Mouse (Mus musculus): ENCODE measurements around the gene Dcaf17. TPM values are rescaled to one million over a fixed set of nuclear protein-coding genes. Genes with fewer than 3 reads are reported as not detected.

Dcaf17 gene
- total RNA-seq (2012; rRNA removed), result 13.6 and 15.6 TPM in 2 replicates
- total RNA-seq (2014; rRNA removed), result 28.1 and 29.3 TPM in 2 replicates
- 20.9 and 22.7 TPM in 2 replicates for polyA plus RNA-seq (2012; ENCODE audit: insufficient read length, low read depth)

GRCm38 (mm10) chr2:71055300-71056114 is at the start of gene Dcaf17, which contains the start of gene Mettl8:
Gene Dcaf17, plus strand, starts transcription at chr2:71055328.
Gene Mettl8, minus strand, starts transcription at chr2:71055583.
- Histone ChIP-seq H3K36me3 (replicated peaks in 1 of 2; ENCODE audit: control insufficient read depth in 1 of 2, insufficient read depth in 1 of 2, low read length in 1 of 2) (peaks cover 10 to 25% of the 10 kb centered on the region in 2 experiments), H3K9ac (ENCODE audit: insufficient read depth, low read depth) (peak within 1 kb of the TSS; percentile 79), H3K27ac (ENCODE audit: insufficient read depth, low read depth) (peak within 1 kb of the TSS; percentile 77), H3K4me2 (ENCODE audit: insufficient read depth, low read depth, poor library complexity, severe bottlenecking) (peak within 1 kb of the TSS; percentile 88), H3K27me3 (replicated peaks) (no peaks in the 10 kb centered on the region), H3K4me1 (ENCODE audit: control insufficient read depth in 1 of 2, insufficient read depth in 2 of 2) (peaks cover 9 to 23% of the 10 kb centered on the region in 2 experiments), H3K9me3 (replicated peaks; ENCODE audit: low read length) (peaks cover 5% of the 10 kb centered on the region), H3K79me2 (replicated peaks; ENCODE audit: control insufficient read depth, extremely low read depth, insufficient read depth, poor library complexity, severe bottlenecking) (no peaks in the 10 kb centered on the region), H3K4me3 (replicated peaks in 1 of 3; ENCODE audit: low read depth in 2 of 3, low read length in 2 of 3, poor library complexity in 1 of 3) (peak within 1 kb of the TSS; percentile 70 to 96 (median 79))
- DNase-seq (ENCODE audit: extremely low read depth), result peak; percentile 97
- dilution Hi-C loops (cut with MboI; ENCODE audit: extremely low pct_ligation_motif_present, extremely low pct_unique_long_range_greater_than_20kb, low sequenced_read_pairs) (no loop called here), in situ Hi-C loops (cut with MboI; ENCODE audit: low pct_ligation_motif_present, low pct_unique_long_range_greater_than_20kb, low sequenced_read_pairs) (no loop called here)
- TF ChIP-seq RCOR1 (conservative IDR thresholded peaks at IDR 0.05; ENCODE audit: low read depth, low read length) (no peak), PAX5 (IDR thresholded peaks at IDR 0.05; ENCODE audit: low read length) (no peak), UBTF (IDR thresholded peaks at IDR 0.05; ENCODE audit: low read depth, low read length) (peak; percentile 74; the same call in 1 of the 2 replicates), ZC3H11A (IDR thresholded peaks at IDR 0.05; ENCODE audit: low read depth, low read length) (no peak), ELF1 (IDR thresholded peaks at IDR 0.05; ENCODE audit: low read depth, low read length) (peak; percentile 97), SMC3 (IDR thresholded peaks at IDR 0.05; ENCODE audit: low read depth, low read length) (peak; percentile 47), MYC (IDR thresholded peaks at IDR 0.05; ENCODE audit: low read depth, low read length) (peak; percentile 83; the same call in 1 of the 2 replicates), MXI1 (IDR thresholded peaks at IDR 0.05; ENCODE audit: low read depth, low read length) (peak; percentile 81), JUND (conservative IDR thresholded peaks at IDR 0.05; ENCODE audit: low read depth, low read length) (no peak), MAX (IDR thresholded peaks at IDR 0.05; ENCODE audit: low read length) (peak; percentile 89), POLR2A (IDR thresholded peaks at IDR 0.05; ENCODE audit: low read depth, low read length) (peak; percentile 95), BHLHE40 (IDR thresholded peaks at IDR 0.05; ENCODE audit: low read depth, low read length) (peak; percentile 81), ETS1 (conservative IDR thresholded peaks at IDR 0.05; ENCODE audit: low read depth, low read length) (no peak; the same call in 1 of the 2 replicates), CHD2 (IDR thresholded peaks at IDR 0.05; ENCODE audit: low read length) (peak; percentile 97), ZNF384 (IDR thresholded peaks at IDR 0.05; ENCODE audit: low read depth, low read length) (no peak), MAZ (IDR thresholded peaks at IDR 0.05; ENCODE audit: low read depth, low read length) (peak; percentile 88; the same call in 1 of the 2 replicates), ZKSCAN1 (IDR thresholded peaks at IDR 0.05; ENCODE audit: borderline replicate concordance, low read depth, low read length) (no peak), GABPA (IDR thresholded peaks at IDR 0.05; ENCODE audit: insufficient replicate concordance, low read depth, low read length) (peak; percentile 50; the same call in 1 of the 2 replicates), IRF4 (IDR thresholded peaks at IDR 0.05; ENCODE audit: low read depth, low read length) (no peak; the same call in 1 of the 2 replicates), TBP (conservative IDR thresholded peaks at IDR 0.05; ENCODE audit: low read depth, low read length) (peak; percentile 69), HCFC1 (IDR thresholded peaks at IDR 0.05; ENCODE audit: low read depth, low read length) (peak; percentile 98), RAD21 (IDR thresholded peaks at IDR 0.05; ENCODE audit: low read depth, low read length) (peak; percentile 40), EP300 (IDR thresholded peaks at IDR 0.05; ENCODE audit: low read length) (peak; percentile 4; the same call in 1 of the 2 replicates), MEF2A (IDR thresholded peaks at IDR 0.05; ENCODE audit: borderline replicate concordance, low read depth, low read length) (peak; percentile 54), USF1 (IDR thresholded peaks at IDR 0.05; ENCODE audit: low read depth, low read length) (no peak), SIN3A (IDR thresholded peaks at IDR 0.05; ENCODE audit: low read length) (peak; percentile 90), KAT2A (IDR thresholded peaks at IDR 0.05; ENCODE audit: insufficient replicate concordance, low read length) (peak; percentile 95), NRF1 (IDR thresholded peaks at IDR 0.05; ENCODE audit: low read depth, low read length) (peak; percentile 96), TCF12 (IDR thresholded peaks at IDR 0.05; ENCODE audit: low read depth, low read length) (peak; percentile 65), JUN (IDR thresholded peaks at IDR 0.05; ENCODE audit: insufficient read depth, low read depth, low read length) (no peak), MAFK (IDR thresholded peaks at IDR 0.05; ENCODE audit: insufficient replicate concordance, low read length) (no peak), E2F4 (IDR thresholded peaks at IDR 0.05; ENCODE audit: insufficient replicate concordance, low read depth, low read length) (no peak), CHD1 (IDR thresholded peaks at IDR 0.05; ENCODE audit: low read depth, low read length) (no peak), POLR2AphosphoS2 (IDR thresholded peaks at IDR 0.05; ENCODE audit: low read depth, low read length) (peak; percentile 84; the same call in 1 of the 2 replicates), NELFE (IDR thresholded peaks at IDR 0.05; ENCODE audit: low read depth, low read length) (peak; percentile 92), USF2 (conservative IDR thresholded peaks at IDR 0.05; ENCODE audit: low read depth, low read length) (no peak), ZMIZ1 (IDR thresholded peaks at IDR 0.05; ENCODE audit: low read depth, low read length) (peak; percentile 79), CTCF (conservative IDR thresholded peaks at IDR 0.05 in 1 of 2, IDR thresholded peaks at IDR 0.05 in 1 of 2; ENCODE audit: low read depth in 2 of 2, low read length in 2 of 2) (peak in 1 of 2 experiments; percentile 60; a peak in 2 of 4 replicates)
